In the genomic region with DNA sequence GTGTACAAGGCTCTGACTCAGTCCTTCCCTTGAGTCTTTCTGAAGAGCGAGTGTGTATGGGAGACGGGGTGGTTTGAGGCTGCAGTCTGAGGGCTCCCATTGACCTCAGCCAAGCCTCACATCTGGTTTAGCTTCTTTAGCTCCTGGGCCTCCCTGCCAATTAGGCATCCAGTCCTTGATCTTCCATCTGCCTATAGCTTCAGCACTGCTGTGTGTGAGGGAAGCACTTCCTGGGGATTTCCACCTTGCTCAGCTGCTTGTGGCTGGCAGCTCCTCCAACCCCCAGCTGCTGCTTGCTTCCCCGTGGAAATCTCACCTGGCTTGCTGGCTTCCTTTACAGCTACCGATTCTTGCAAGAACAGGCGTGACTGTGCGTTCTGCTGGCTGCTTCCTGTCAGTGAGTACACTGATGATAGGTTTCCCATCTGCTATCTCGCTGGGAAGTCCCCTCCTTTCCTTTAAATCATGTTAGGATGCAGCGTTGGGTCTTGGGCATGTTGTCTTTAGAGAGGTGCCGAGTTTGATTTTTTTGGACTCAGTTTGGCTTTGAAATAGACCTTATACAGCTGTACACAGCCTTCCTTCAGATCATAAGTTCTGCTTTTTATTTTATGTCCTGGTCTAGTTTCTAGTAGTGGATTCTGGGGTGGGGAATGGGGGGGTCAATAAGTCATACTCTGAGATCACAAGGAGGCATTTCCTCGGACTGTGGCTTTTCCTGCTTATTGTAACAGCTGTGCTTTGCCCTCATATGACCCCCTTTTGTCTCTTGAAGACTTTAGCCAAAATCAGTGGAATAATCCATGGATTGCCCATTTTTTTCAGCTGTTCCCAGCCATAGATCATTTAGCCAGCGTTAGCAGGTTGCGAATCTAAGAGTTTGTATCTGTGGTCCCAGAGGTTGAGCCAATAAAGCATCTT, we compare ENCODE assay signal across 9 mouse cellular contexts. TPM values are rescaled to one million over a fixed set of nuclear protein-coding genes. Genes with fewer than 3 reads are reported as not detected.
DNase-seq lines count a peak whose midpoint lies in the region; ATAC-seq and TF ChIP-seq lines count a peak whose summit lies in the region.
"Had no signal": no experiment of that assay in that cellular context is flagged by ENCODE, and none has a peak within 500 bp of the region (broad histone marks: within the 10 kb centered on the region; RNA-seq: fewer than 3 reads in every experiment).

No protein-coding gene starts in this region.

- H3K4me3 ChIP-seq in midbrain, embryonic 13.5 days (replicated peaks), result no peak overlapping the region
- no peak overlapping the region for H3K4me3 ChIP-seq in midbrain, embryonic 11.5 days (ENCODE audit: low read depth, low read length)
- no peak overlapping the region for H3K4me3 ChIP-seq in embryonic facial prominence, embryonic 12.5 days
- no peak overlapping the region for H3K4me3 ChIP-seq in limb, embryonic 14.5 days (replicated peaks; ENCODE audit: low read length)

- peak overlapping the region; percentile 8; the same call in 1 of the 2 replicates for H3K27ac ChIP-seq in midbrain, embryonic 13.5 days
- no peak overlapping the region for H3K27ac ChIP-seq in midbrain, embryonic 11.5 days (ENCODE audit: low read depth, low read length)
- peak overlapping the region; percentile 20; the same call in 1 of the 2 replicates for H3K27ac ChIP-seq in embryonic facial prominence, embryonic 12.5 days
- H3K27ac ChIP-seq in limb, embryonic 14.5 days (replicated peaks; ENCODE audit: low read depth, low read length), result no peak overlapping the region
- H3K27ac ChIP-seq: liver, embryonic 14.5 days had no signal

- peaks cover 6% of the 10 kb centered on the region; the same call in 1 of the 2 replicates for H3K4me1 ChIP-seq in midbrain, embryonic 13.5 days (replicated peaks)
- H3K4me1 ChIP-seq in midbrain, embryonic 11.5 days (ENCODE audit: control insufficient read depth, insufficient read depth, low read length), result no peaks in the 10 kb centered on the region; the same call in 1 of the 2 replicates
- H3K4me1 ChIP-seq in embryonic facial prominence, embryonic 12.5 days, result peaks cover 11% of the 10 kb centered on the region
- H3K4me1 ChIP-seq in limb, embryonic 14.5 days (ENCODE audit: control insufficient read depth, insufficient read depth, low read length), result peaks cover 8% of the 10 kb centered on the region

- H3K27me3 ChIP-seq in midbrain, embryonic 13.5 days, result no peaks in the 10 kb centered on the region
- no peaks in the 10 kb centered on the region for H3K27me3 ChIP-seq in midbrain, embryonic 11.5 days (ENCODE audit: control insufficient read depth, insufficient read depth, low read length)
- no peaks in the 10 kb centered on the region for H3K27me3 ChIP-seq in embryonic facial prominence, embryonic 12.5 days
- no peaks in the 10 kb centered on the region for H3K27me3 ChIP-seq in limb, embryonic 14.5 days (ENCODE audit: control insufficient read depth, insufficient read depth, low read length)

- no peak for TF ChIP-seq POLR2A in limb, embryonic 14.5 days (IDR thresholded peaks at IDR 0.05; ENCODE audit: borderline replicate concordance, extremely low read depth, insufficient read depth, insufficient read length)

- 78% methylated on average over 12 of the region's 12 CpGs for WGBS in midbrain, embryonic 13.5 days
- WGBS in midbrain, embryonic 11.5 days, result 68% methylated on average over 12 of the region's 12 CpGs
- 42% methylated on average over 12 of the region's 12 CpGs for WGBS in embryonic facial prominence, embryonic 12.5 days
- 36% methylated on average over 12 of the region's 12 CpGs for WGBS in limb, embryonic 14.5 days

- no peaks in the 10 kb centered on the region for H3K36me3 ChIP-seq in midbrain, embryonic 13.5 days
- H3K36me3 ChIP-seq in midbrain, embryonic 11.5 days (ENCODE audit: control insufficient read depth, insufficient read depth, low read length), result no peaks in the 10 kb centered on the region
- no peaks in the 10 kb centered on the region for H3K36me3 ChIP-seq in embryonic facial prominence, embryonic 12.5 days
- no peaks in the 10 kb centered on the region for H3K36me3 ChIP-seq in limb, embryonic 14.5 days (ENCODE audit: control insufficient read depth, insufficient read depth, low read length)

- no peak for ATAC-seq in midbrain, embryonic 13.5 days
- ATAC-seq in midbrain, embryonic 11.5 days (ENCODE audit: low FRiP score), result no peak
- ATAC-seq in embryonic facial prominence, embryonic 12.5 days (ENCODE audit: insufficient number of reproducible peaks, insufficient read depth, low FRiP score, low TSS enrichment), result no peak
- peak; percentile 70 for ATAC-seq in limb, embryonic 14.5 days (ENCODE audit: low FRiP score, low read depth)

- no peak for DNase-seq in midbrain, embryonic 11.5 days (ENCODE audit: low spot score, missing footprints)
- peak; percentile 61 for DNase-seq in heart, postnatal 4 days
- DNase-seq in limb, embryonic 14.5 days (ENCODE audit: low spot score), result peak; percentile 58
- DNase-seq in c-Kit-positive CD71-positive TER-119-positive erythroid progenitor cells, embryonic 14.5 days (ENCODE audit: low spot score), result no peak
- DNase-seq in urinary bladder, adult 18-20 months (ENCODE audit: low spot score in 2 of 2), result no peak
- no peak for DNase-seq in adrenal gland, postnatal 25 days

- no peak overlapping the region for H3K4me2 ChIP-seq in midbrain, embryonic 13.5 days (replicated peaks)
- H3K4me2 ChIP-seq in midbrain, embryonic 11.5 days, result no peak overlapping the region
- H3K4me2 ChIP-seq in embryonic facial prominence, embryonic 12.5 days (replicated peaks), result no peak overlapping the region
- H3K4me2 ChIP-seq in limb, embryonic 14.5 days (replicated peaks; ENCODE audit: low read depth, low read length, severe bottlenecking), result no peak overlapping the region

- H3K9me3 ChIP-seq in midbrain, embryonic 13.5 days, result no peaks in the 10 kb centered on the region
- no peaks in the 10 kb centered on the region for H3K9me3 ChIP-seq in midbrain, embryonic 11.5 days (ENCODE audit: control insufficient read depth, low read length)
- H3K9me3 ChIP-seq in embryonic facial prominence, embryonic 12.5 days, result no peaks in the 10 kb centered on the region
- no peaks in the 10 kb centered on the region for H3K9me3 ChIP-seq in limb, embryonic 14.5 days (ENCODE audit: control insufficient read depth, low read length)

- no peak overlapping the region for H3K9ac ChIP-seq in midbrain, embryonic 13.5 days (replicated peaks)
- no peak overlapping the region for H3K9ac ChIP-seq in midbrain, embryonic 11.5 days (ENCODE audit: low read length)
- H3K9ac ChIP-seq in embryonic facial prominence, embryonic 12.5 days, result no peak overlapping the region
- H3K9ac ChIP-seq in limb, embryonic 14.5 days (ENCODE audit: low read depth, low read length, severe bottlenecking), result no peak overlapping the region; the same call in 1 of the 2 replicates
- H3K9ac ChIP-seq: liver, embryonic 14.5 days had no signal

RNA-seq across cellular contexts. Expression of a gene that starts 34.0 kb away (rescaled TPM):
- polyA plus RNA-seq in midbrain, embryonic 13.5 days (2015; fragmentation: Nextera tagmentation; extraction: Ambion mirVana), result 34.6 and 38.2 TPM in 2 replicates
- polyA plus RNA-seq in midbrain, embryonic 11.5 days (2014; fragmentation: Nextera tagmentation; extraction: Ambion mirVana), result 14.5 and 17.7 TPM in 2 replicates
- 18.4 and 18.7 TPM in 2 replicates for polyA plus RNA-seq in embryonic facial prominence, embryonic 12.5 days (2016; fragmentation: Nextera tagmentation; extraction: Ambion mirVana)
- 10 to 100 TPM; 68.9 to 75.6 TPM for total RNA-seq in heart, postnatal 4 days (2021)
- 16.2 and 23.1 TPM in 2 replicates for polyA plus RNA-seq in limb, embryonic 14.5 days (2012; rRNA removed)
- polyA plus RNA-seq in limb, embryonic 14.5 days (2014; fragmentation: Nextera tagmentation; extraction: Ambion mirVana), result 13.1 and 14.9 TPM in 2 replicates
- 44.4 and 58.5 TPM in 2 replicates for total RNA-seq in adrenal gland, postnatal 25 days (2021)

Comparison
In these comparisons a context has a peak if more than half of its experiments do, and no peak if none do; other contexts are left out.
1. H3K27ac ChIP-seq: peak in midbrain, embryonic 13.5 days (single experiment) and embryonic facial prominence, embryonic 12.5 days (single experiment); none in midbrain, embryonic 11.5 days (single experiment) and limb, embryonic 14.5 days (single experiment).
2. DNase-seq: peak in heart, postnatal 4 days (single experiment) and limb, embryonic 14.5 days (single experiment); none in midbrain, embryonic 11.5 days (single experiment), c-Kit-positive CD71-positive TER-119-positive erythroid progenitor cells, embryonic 14.5 days (single experiment), urinary bladder, adult 18-20 months (0 of 2) and adrenal gland, postnatal 25 days (single experiment).